Mouse (Mus musculus) c-Kit-positive CD71-positive TER-119-negative erythroid progenitor cells, embryonic 14.5 days (primary cell): ENCODE measurements around the gene Olfr1438-ps1.
"Not testable (repeated sequence)": the region's sequence is repeated elsewhere in the genome, so short reads cannot be mapped to it uniquely, and the experiment has no call there.

Source experiments
- DNase-seq: peaks from one replicate; pipeline ENCODE4 v3.0.0-alpha.2; 2013; ENCODE audit warnings: low read depth

Gene Olfr1438-ps1

DNA sequence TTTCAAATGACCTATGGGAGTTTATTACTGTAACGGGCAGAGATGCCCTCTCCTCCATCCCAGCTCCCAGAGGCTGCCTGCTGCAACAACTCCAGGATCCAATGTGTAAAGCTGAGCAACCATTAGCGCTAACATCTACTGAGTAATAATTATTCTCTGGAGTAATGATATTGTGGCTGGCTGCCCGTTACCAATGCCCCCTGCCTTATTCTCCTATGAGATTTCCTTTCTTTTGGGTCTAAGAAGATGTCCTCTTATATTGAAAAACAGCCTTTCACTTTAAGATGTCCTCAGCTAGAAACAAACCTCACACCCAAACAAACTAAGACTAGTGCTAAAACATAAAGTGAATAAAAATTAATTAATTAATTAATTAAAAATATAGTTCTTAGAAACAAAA lies at the start of gene Olfr1438-ps1:
Gene Olfr1438-ps1 (minus strand): TSS at position 101 of the 400 bp plus-strand sequence.
- DNase-seq: no peak

DNA sequence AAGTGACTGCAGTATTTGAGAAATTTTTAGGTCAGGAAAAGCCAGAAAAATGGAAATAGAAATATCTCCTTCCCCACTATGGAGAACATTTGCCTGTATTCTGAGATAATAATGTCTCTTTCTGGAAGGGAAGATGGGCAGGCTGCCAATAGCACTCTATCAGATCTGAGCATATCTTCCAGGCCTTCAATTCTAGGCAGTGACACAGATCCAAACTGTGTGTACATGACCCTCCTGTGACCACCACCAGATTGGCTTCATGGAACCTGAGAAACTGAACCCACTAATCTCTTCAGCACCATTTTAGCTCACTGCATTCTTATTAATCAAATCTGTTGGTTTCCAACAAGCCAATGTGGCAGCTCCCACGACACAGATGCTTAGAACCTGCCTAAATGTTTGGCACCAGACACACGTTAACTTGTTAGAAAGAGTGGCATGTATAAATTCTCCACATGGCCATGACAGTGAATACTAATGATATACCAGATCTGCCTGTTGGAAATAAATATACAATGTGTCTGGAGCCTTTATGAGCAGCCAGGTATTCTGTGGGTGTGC lies 38.8 kb upstream of the Olfr1438-ps1 start:
- no peak for DNase-seq

GRCm38 (mm10) chr19:12373004-12373403 lies 37.3 kb upstream of the Olfr1438-ps1 start:
- no peak for DNase-seq

GRCm38 (mm10) chr19:12325001-12325400 lies 10.7 kb downstream of the Olfr1438-ps1 start, which contains the start of gene Olfr1437:
Olfr1437 (minus strand) TSS chr19:12325101.
- no peak for DNase-seq

- DNase-seq: not testable (repeated sequence)
These were observed 36.7 kb downstream of the Olfr1438-ps1 start, which contains the start of gene Olfr1436 for GRCm38 (mm10) chr19:12299030-12299429. Olfr1436 (minus strand) TSS chr19:12299130.

GRCm38 (mm10) chr19:12292979-12293378 lies 42.7 kb downstream of the Olfr1438-ps1 start:
- no peak for DNase-seq

GRCm38 (mm10) chr19:12279554-12279953 lies 56.2 kb downstream of the Olfr1438-ps1 start, which contains the start of gene Olfr1434:
Olfr1434 (plus strand) TSS chr19:12279854.
- DNase-seq: no peak
